9 mouse cellular contexts compared by ENCODE assay signal in the genomic region with DNA sequence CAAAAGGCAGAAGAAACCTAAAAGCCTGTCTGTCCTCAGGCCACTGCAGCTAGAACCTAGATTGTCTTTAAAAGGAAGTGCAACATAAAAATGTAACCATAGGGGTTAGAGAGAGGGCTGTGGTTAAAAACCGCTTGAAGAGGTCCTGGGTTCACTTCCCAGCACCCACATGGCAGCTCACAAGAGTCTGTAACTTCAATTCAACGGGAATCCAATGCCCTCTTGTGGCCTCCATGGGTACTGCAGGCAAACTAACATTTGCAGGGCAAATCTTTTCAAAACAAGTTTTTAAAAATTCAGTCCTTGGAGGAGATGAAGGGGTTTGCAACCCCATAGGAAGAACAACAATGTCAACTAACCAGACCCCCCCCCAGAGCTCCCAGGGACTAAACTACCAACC. TPM values are rescaled to one million over a fixed set of nuclear protein-coding genes. Genes with fewer than 3 reads are reported as not detected.
DNase-seq lines count a peak whose midpoint lies in the region; ATAC-seq and TF ChIP-seq lines count a peak whose summit lies in the region.
"Had no signal": no experiment of that assay in that cellular context is flagged by ENCODE, and none has a peak within 500 bp of the region (broad histone marks: within the 10 kb centered on the region; RNA-seq: fewer than 3 reads in every experiment).

No protein-coding gene starts in this region.

- TF ChIP-seq CTCF in kidney, postnatal 0 days (IDR thresholded peaks at IDR 0.05; ENCODE audit: low read depth), result peak; percentile 73
- TF ChIP-seq CTCF in liver, embryonic 14.5 days (IDR thresholded peaks at IDR 0.05; ENCODE audit: low read depth), result peak; percentile 86

- H3K4me1 ChIP-seq in kidney, postnatal 0 days (replicated peaks; ENCODE audit: insufficient read depth, low read length), result no peaks in the 10 kb centered on the region
- H3K4me1 ChIP-seq in kidney, embryonic 16.5 days (ENCODE audit: insufficient read depth, low read length), result peaks cover 10% of the 10 kb centered on the region; the same call in 1 of the 2 replicates
- H3K4me1 ChIP-seq in liver, embryonic 14.5 days (replicated peaks; ENCODE audit: control insufficient read depth in 2 of 2, insufficient read depth in 2 of 2, low read length in 1 of 2), result peaks cover 7% of the 10 kb centered on the region in 2 experiments; a peak in 2 of 4 replicates

- DNase-seq in kidney, postnatal 0 days (ENCODE audit: low spot score), result no peak
- DNase-seq in CD4-positive helper T cell, adult 2 months (ENCODE audit: low read depth, low spot score), result peak; percentile 59
- DNase-seq in MN1 (ENCODE audit: low spot score), result peak; percentile 55
- DNase-seq in liver, embryonic 14.5 days (ENCODE audit: low read depth in 3 of 3, low spot score in 3 of 3), result peak in 1 of 3 experiments; percentile 30
- DNase-seq in adrenal gland, postnatal 14 days, result no peak
- DNase-seq in left cerebral cortex, adult 9 months (ENCODE audit: low spot score in 2 of 2), result no peak
- DNase-seq: cerebellum, adult 18-20 months had no signal

- H3K27ac ChIP-seq in kidney, postnatal 0 days, result no peak overlapping the region
- H3K27ac ChIP-seq in kidney, embryonic 16.5 days (ENCODE audit: low read length), result no peak overlapping the region
- H3K27ac ChIP-seq in liver, embryonic 14.5 days, result no peak overlapping the region
- H3K27ac ChIP-seq: heart, embryonic 13.5 days had no signal

- H3K4me2 ChIP-seq in kidney, postnatal 0 days (ENCODE audit: low read length), result no peak overlapping the region
- H3K4me2 ChIP-seq in kidney, embryonic 16.5 days (replicated peaks; ENCODE audit: low read depth, low read length), result no peak overlapping the region
- no peak overlapping the region for H3K4me2 ChIP-seq in liver, embryonic 14.5 days (ENCODE audit: low read depth)
- H3K4me2 ChIP-seq: heart, embryonic 13.5 days had no signal

- H3K4me3 ChIP-seq in kidney, postnatal 0 days (replicated peaks; ENCODE audit: low read depth, low read length), result no peak overlapping the region
- no peak overlapping the region for H3K4me3 ChIP-seq in kidney, embryonic 16.5 days (ENCODE audit: low read length)
- no peak overlapping the region for H3K4me3 ChIP-seq in liver, embryonic 14.5 days (ENCODE audit: insufficient read depth in 1 of 2, low read depth in 2 of 2, low read length in 2 of 2)
- H3K4me3 ChIP-seq: heart, embryonic 13.5 days had no signal

- no peaks in the 10 kb centered on the region for H3K27me3 ChIP-seq in kidney, postnatal 0 days (ENCODE audit: insufficient read depth, low read length)
- no peaks in the 10 kb centered on the region for H3K27me3 ChIP-seq in kidney, embryonic 16.5 days (ENCODE audit: insufficient read depth, low read length)
- no peaks in the 10 kb centered on the region for H3K27me3 ChIP-seq in liver, embryonic 14.5 days (ENCODE audit: control insufficient read depth, insufficient read depth, low read length)
- H3K27me3 ChIP-seq: heart, embryonic 13.5 days had no signal

- no peak overlapping the region for H3K9ac ChIP-seq in kidney, postnatal 0 days (ENCODE audit: low read depth, low read length)
- H3K9ac ChIP-seq in kidney, embryonic 16.5 days (replicated peaks; ENCODE audit: low read length), result no peak overlapping the region
- no peak overlapping the region for H3K9ac ChIP-seq in liver, embryonic 14.5 days (replicated peaks)
- H3K9ac ChIP-seq: heart, embryonic 13.5 days had no signal

- 42% methylated on average over 2 of the region's 2 CpGs for WGBS in kidney, postnatal 0 days
- 35% methylated on average over 2 of the region's 2 CpGs for WGBS in kidney, embryonic 16.5 days
- WGBS in liver, embryonic 14.5 days (ENCODE audit: insufficient replicate concordance), result 22% methylated on average over 2 of the region's 2 CpGs

- no peak for TF ChIP-seq EP300 in liver, embryonic 14.5 days (IDR thresholded peaks at IDR 0.05; ENCODE audit: low read depth)

- 0 out of 2 replicates have a peak, but pooled peaks cover 4% of the 10 kb centered on the region for H3K36me3 ChIP-seq in kidney, postnatal 0 days (ENCODE audit: insufficient read depth, low read length)
- H3K36me3 ChIP-seq in kidney, embryonic 16.5 days (ENCODE audit: insufficient read depth, low read length), result no peaks in the 10 kb centered on the region
- no peaks in the 10 kb centered on the region for H3K36me3 ChIP-seq in liver, embryonic 14.5 days (replicated peaks; ENCODE audit: control insufficient read depth, insufficient read depth, low read depth)

- ATAC-seq in kidney, postnatal 0 days (replicated peaks; ENCODE audit: low FRiP score, low read depth), result no peak
- no peak for ATAC-seq in kidney, embryonic 16.5 days (ENCODE audit: low FRiP score, low TSS enrichment)
- no peak for ATAC-seq in liver, embryonic 14.5 days (ENCODE audit: insufficient read depth)

- H3K9me3 ChIP-seq in kidney, postnatal 0 days (replicated peaks; ENCODE audit: low read length), result no peaks in the 10 kb centered on the region
- no peaks in the 10 kb centered on the region; the same call in 1 of the 2 replicates for H3K9me3 ChIP-seq in kidney, embryonic 16.5 days (ENCODE audit: low read length)
- peaks cover 3% of the 10 kb centered on the region for H3K9me3 ChIP-seq in liver, embryonic 14.5 days (ENCODE audit: control insufficient read depth, low read length)

RNA-seq across cellular contexts. Expression of gene Coq8a, which starts 31.2 kb away (rescaled TPM):
- polyA plus RNA-seq in kidney, postnatal 0 days (2015; fragmentation: Nextera tagmentation; extraction: Ambion mirVana), result 31.5 and 33.6 TPM in 2 replicates
- polyA plus RNA-seq in kidney, embryonic 16.5 days (2015; fragmentation: Nextera tagmentation; extraction: Ambion mirVana), result 17.7 and 21.8 TPM in 2 replicates
- 3.8 and 4.1 TPM in 2 replicates for polyA plus RNA-seq in liver, embryonic 14.5 days (2012; rRNA removed)
- 14.3 and 16.2 TPM in 2 replicates for polyA plus RNA-seq in liver, embryonic 14.5 days (2014; fragmentation: Nextera tagmentation; extraction: Ambion mirVana)
- total RNA-seq in adrenal gland, postnatal 14 days (2021), result 830 and 1,043 TPM in 2 replicates

RNA-seq across cellular contexts. Expression of gene Psen2, which starts 32.7 kb away (rescaled TPM):
- polyA plus RNA-seq in kidney, postnatal 0 days (2015; fragmentation: Nextera tagmentation; extraction: Ambion mirVana), result 19.8 and 20.8 TPM in 2 replicates
- 24.1 and 24.5 TPM in 2 replicates for polyA plus RNA-seq in kidney, embryonic 16.5 days (2015; fragmentation: Nextera tagmentation; extraction: Ambion mirVana)
- polyA plus RNA-seq in liver, embryonic 14.5 days (2012; rRNA removed), result 15.9 and 18.2 TPM in 2 replicates
- 19.9 and 21.7 TPM in 2 replicates for polyA plus RNA-seq in liver, embryonic 14.5 days (2014; fragmentation: Nextera tagmentation; extraction: Ambion mirVana)
- 26.6 and 30.4 TPM in 2 replicates for total RNA-seq in adrenal gland, postnatal 14 days (2021)

Comparison
In these comparisons a context has a peak if more than half of its experiments do, and no peak if none do; other contexts are left out.
1. DNase-seq: peak in CD4-positive helper T cell, adult 2 months (single experiment) and MN1 (single experiment); none in kidney, postnatal 0 days (single experiment), adrenal gland, postnatal 14 days (single experiment) and left cerebral cortex, adult 9 months (0 of 2).